Mouse (Mus musculus) T-cell, adult 2 months (primary cell): Measurements from ENCODE around the gene Kmt5a.
"Not testable (repeated sequence)": the region's sequence is repeated elsewhere in the genome, so short reads cannot be mapped to it uniquely, and the experiment has no call there.

Source experiments
- DNase-seq: peaks from one replicate; pipeline ENCODE4 v3.0.0; 2022; ENCODE audit warnings: low spot score

Kmt5a gene

DNA sequence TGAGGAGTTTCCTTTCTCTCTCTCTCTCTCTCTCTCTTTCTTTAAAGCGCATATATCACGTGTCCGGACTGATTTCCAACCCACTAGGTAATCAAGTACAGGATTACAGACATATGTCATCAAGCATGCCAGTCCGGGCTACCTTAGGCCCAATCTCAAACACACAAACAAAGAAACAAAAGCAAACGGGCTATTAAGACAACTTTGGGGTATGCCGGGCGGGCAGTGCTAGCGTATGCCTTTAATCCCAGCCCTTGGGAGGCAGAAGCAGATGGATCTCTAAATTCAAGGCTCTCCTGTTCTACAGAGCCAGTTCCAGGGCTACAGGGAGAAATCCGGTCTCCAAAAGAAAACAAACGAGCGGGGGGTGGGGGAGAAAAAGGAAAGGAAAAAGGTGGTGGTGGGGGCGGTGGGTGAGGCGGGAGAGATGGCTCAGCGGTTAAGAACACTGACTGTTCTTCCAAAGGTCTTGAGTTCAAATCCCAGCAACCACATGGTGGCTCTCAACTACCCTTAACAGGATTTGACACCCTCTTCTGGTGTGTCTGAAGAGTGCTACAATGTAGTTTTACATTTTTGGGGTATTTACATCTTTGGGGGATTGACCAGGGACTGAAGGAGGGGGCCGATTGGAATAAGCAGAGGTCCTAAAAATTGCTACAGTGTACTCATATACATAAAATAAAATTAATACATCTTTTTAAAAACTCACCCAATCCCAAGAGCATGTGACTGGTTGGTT lies 44.1 kb downstream of the Kmt5a start:
- no peak for DNase-seq

DNA sequence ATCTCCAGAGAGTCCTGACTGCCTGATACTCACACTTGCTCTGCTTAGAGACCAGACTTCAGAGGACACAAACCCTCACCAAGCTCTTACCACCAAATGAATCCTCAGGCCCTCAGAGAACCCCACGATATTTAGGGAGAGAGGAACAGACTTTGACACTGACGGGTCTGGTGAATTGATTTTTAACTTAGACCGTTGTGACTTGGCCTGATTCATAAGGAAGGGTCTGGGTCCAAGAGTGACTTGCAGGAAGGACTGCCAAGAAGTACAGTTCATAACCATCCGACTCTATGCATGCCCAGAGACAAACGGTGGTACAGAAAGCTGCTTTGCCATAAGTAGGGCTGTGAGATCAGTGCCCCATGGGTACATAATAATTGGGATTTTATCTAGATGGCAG lies 45.9 kb downstream of the Kmt5a start:
- DNase-seq, result no peak

DNA sequence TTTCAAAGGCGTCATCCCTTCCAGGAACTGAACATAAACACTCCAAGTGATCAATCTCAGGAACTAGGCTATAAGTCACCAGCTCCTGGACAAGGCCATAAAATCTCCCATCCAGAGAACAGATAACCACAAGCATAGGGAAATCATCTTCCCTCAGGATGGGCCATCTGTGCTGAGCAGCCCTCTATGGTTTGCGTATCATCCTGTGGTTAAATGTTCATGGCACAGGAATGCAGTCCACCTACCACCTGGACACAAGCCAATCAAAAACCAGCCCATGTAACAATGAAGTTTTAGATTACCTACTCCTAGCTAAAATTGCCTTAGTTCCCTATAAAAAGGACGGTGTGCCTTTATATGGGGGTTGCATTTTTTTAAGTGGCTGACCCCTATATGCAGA lies 49.2 kb downstream of the Kmt5a start:
- no peak for DNase-seq

GRCm38 (mm10) chr5:124491732-124492131 lies 52.0 kb downstream of the Kmt5a start:
- no peak for DNase-seq

DNA sequence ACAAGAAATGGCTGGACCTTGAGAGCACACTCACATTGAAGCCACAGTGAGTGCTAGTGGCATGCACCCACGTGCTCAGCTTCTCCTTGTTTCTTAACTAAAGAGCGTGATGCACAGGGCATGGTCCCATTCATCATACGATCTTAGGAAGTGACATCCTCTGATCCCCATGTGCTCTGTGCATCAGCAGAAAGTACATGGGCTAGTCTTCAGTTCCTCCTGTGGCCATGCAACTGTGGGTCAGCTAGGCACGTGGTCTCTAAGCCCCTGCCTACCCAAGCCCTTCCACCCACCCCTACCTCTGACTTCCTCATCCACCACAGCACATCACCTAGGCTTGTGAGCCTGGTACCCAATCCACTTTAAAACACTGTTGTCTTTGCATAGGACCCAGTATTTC lies 52.9 kb downstream of the Kmt5a start:
- DNase-seq, result no peak

DNA sequence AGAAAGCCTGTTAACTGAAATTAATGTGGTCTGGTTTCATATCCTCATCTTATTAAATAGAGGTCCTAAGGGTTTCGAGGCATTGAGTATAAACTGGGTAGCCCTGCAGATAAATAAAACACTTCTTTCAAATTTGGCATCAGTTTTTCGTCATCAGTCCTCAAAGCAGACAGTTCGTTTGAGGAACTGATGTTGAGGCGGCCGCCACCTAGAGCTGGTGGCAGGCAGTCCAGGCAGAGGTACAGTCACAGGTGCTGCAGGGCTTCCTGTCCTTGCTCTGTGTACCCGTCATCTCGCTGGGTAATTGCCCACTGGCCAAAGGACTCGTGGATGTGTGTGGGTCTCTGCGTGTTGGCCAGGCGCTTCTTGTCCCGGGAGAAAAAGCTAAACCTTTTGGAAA lies 53.7 kb downstream of the Kmt5a start:
- DNase-seq, result no peak

- no peak for DNase-seq
Observed at GRCm38 (mm10) chr5:124495547-124495946, 55.8 kb downstream of the Kmt5a start.

DNA sequence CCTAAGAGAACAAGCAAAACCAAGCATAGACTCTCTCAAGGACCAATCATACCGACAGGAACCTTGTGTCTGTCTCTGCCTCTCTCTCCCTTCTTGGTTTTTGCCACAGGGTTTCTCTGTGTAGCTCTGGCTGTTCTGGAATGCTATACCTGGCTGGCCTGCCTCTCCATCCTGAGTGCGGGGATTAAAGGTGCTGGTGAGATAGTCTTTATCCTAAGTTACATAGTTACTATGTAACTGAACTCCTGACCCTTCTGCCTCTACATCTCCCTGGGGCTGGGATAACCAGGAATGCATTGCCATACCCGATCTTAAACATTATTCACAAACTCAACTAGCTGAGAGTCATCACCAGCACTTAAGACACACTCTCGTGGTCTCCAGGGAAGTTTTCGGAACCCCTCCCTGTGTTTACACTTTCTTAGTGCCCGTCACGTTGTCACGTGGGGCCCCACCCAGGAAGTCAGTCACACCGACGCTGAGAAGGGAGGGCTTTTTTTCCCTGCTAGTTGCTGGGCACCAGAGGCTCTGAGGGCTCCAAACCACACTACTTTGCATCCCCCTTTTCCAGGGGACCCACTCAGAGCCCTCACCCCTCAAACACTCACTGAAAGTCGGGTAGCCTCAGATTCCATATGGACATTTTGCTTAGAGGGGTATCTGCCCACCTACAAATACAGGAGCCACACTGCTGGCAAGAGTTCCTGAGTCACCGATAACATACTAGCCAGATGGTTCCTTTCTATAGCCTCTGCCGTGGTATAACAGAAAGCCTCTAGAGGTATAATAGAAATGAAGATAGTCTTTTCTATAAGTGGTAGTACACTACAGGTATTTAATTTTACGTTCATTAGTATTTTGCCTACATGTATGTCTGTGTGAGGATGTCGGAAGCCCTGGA lies 57.1 kb downstream of the Kmt5a start:
- DNase-seq, result peak; percentile 80

DNA sequence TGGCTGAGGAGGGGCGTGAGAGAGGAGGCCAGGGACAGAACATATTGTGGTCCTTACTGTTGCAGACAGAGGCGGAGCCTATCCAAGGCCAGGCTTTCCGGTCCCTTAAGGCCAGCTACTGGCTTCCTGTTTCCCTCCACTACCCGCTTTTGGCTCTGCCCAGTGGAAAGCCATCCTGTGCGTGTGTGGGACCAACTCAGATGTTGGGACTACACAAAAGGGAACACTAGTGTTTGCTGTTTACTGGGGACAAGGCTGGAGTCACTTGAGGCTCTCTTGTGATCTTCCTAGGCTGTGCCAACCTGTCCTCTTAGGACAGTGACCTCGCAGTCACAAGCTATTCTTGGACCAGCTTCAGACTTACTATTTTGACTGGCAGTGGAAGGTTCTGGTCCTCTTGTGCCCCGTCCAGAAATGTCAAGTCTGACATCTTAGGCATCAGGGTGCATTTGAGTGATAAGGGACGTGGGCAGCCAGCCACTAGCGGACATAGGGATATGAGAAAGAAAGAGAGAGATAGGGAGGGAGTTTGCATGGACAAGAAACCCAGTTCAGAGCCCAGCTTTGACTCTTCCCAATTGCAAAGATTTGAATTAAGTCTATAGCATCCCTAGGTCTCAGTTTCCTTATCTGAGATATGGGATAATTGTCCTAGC lies 58.6 kb downstream of the Kmt5a start:
- no peak for DNase-seq

GRCm38 (mm10) chr5:124499001-124499400 lies 59.3 kb downstream of the Kmt5a start:
- no peak for DNase-seq

- not testable (repeated sequence) for DNase-seq
Observed at GRCm38 (mm10) chr5:124500037-124500436, 60.3 kb downstream of the Kmt5a start.

GRCm38 (mm10) chr5:124500573-124500972 lies 60.8 kb downstream of the Kmt5a start:
- DNase-seq, result no peak

DNA sequence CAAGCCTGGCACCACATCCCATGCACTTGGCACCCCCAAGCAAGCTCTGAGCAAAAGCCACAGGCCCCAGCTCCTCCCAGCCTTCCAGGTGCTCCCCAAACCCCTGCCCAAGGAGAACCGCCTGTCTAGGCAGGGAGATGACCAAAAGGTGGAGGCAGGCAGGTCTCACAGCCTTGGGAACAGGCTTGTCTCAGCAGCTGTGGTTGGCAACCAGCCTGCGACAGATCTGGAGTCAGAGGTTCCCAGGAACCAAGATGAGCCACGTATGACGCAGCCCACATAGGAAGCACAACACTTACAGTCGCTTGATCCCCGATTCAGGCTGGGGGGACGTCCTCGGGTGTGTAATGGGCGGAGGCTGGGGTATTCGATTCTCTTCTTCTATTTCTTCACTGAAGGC lies 61.8 kb downstream of the Kmt5a start:
- no peak for DNase-seq

DNA sequence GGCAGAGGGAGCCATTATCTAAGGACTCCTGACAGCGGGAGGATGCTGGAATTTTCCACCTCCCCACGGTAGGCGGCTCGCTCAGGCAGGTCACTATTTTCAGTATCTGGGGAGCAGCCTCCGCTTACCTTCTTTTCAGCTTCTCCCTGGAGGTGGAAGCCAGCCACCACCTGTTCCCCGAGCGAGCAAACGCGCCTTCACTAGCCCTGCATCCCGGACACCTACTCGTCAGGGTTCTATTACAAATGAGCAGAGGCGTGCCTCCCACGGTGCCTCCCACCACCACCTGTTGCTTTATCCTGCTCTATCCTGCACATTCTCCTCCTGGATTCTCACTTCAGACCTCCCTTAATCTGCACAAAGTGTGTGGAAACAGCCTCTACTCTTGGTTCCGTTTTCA lies 64.0 kb downstream of the Kmt5a start:
- DNase-seq, result no peak

DNA sequence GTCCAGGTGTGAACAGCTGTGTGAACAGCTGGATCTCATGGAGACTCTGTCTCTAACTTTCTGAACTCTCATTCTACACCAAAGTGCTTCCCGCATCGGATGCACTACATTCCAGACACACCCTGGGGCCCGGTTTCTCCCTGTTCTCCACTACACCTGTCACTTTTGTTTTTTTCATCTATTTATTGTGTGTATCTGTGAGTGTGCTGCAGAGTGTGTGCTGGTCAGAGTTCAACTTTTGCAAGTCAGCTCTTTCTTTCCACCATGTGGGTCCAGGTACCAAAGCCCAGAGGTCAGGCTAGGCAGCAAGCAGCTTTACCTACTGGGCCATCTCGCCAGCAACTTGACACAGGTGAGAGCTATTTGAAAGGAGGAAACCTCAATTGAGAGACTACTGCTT lies 65.5 kb downstream of the Kmt5a start:
- no peak for DNase-seq

GRCm38 (mm10) chr5:124506731-124507359 lies 67.1 kb downstream of the Kmt5a start:
- no peak for DNase-seq

GRCm38 (mm10) chr5:124509200-124509599 lies 69.5 kb downstream of the Kmt5a start:
- no peak for DNase-seq

GRCm38 (mm10) chr5:124509742-124510237 lies 70.1 kb downstream of the Kmt5a start:
- no peak for DNase-seq

DNA sequence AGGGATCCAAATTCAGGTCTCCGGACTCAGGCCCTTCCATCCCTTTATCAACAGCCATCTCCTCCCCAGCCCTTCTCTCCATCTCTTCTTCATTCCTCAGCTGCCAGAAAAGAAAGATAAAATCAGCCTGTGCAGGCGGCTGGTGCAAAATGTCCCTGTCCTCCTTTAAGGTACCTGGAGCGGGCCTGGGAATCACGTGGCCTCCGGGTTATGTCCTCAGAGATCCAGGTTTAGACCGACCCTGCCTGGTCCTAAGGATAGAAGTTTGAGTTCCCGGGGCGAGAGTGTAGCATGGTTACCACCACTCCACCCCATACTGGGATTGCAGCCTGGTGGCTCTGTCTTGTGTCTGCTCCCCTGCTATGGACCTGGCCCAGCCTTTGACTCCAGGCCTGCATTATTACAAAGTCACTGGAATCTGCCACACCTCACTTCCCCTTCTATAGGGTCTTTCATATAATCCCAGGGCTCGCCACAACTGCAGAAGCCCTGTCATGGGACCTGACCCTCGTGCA lies 70.9 kb downstream of the Kmt5a start:
- DNase-seq, result no peak
